Mouse (Mus musculus) G1E (cell line): ENCODE data around the gene Atp8b4.

ENCODE experiments used
- CTCF ChIP-seq: IDR thresholded peaks from 2 replicates; pipeline ENCODE4 v1.5.1; 2012; ENCODE audit warnings: low read depth, low read length, inconsistent platforms, mixed read lengths
- GATA1 ChIP-seq: IDR thresholded peaks from 2 replicates; pipeline ENCODE4 v1.6.1; 2012; ENCODE audit warnings: borderline replicate concordance, low read length, inconsistent platforms, mixed read lengths
- GATA2 ChIP-seq: IDR thresholded peaks from 2 replicates; pipeline ENCODE4 v1.6.1; 2012; ENCODE audit warnings: low read depth, low read length, inconsistent platforms, borderline replicate concordance
- POLR2AphosphoS5 ChIP-seq: IDR thresholded peaks from 2 replicates; pipeline ENCODE4 v1.6.1; 2012; ENCODE audit warnings: low read depth, low read length, inconsistent platforms; ENCODE audit not compliant: insufficient replicate concordance
- TAL1 ChIP-seq: conservative IDR thresholded peaks from 2 replicates; pipeline ENCODE4 v1.6.1; 2012; ENCODE audit warnings: low read depth, low read length, inconsistent platforms, mixed read lengths

GRCm38 (mm10) chr2:126322631-126323031 is 177.8 kb downstream of the Atp8b4 start:
- no peak for TF ChIP-seq CTCF
- no peak for TF ChIP-seq GATA1
- no peak for TF ChIP-seq GATA2
- TF ChIP-seq POLR2AphosphoS5 = no peak
- no peak for TF ChIP-seq TAL1
